Mouse (Mus musculus): ENCODE measurements around the gene Homer2. TPM values are rescaled to one million over a fixed set of nuclear protein-coding genes. Genes with fewer than 3 reads are reported as not detected.

Gene Homer2
- polyA plus RNA-seq, 1 experiment from 2014 or later = 8.6 TPM

DNA sequence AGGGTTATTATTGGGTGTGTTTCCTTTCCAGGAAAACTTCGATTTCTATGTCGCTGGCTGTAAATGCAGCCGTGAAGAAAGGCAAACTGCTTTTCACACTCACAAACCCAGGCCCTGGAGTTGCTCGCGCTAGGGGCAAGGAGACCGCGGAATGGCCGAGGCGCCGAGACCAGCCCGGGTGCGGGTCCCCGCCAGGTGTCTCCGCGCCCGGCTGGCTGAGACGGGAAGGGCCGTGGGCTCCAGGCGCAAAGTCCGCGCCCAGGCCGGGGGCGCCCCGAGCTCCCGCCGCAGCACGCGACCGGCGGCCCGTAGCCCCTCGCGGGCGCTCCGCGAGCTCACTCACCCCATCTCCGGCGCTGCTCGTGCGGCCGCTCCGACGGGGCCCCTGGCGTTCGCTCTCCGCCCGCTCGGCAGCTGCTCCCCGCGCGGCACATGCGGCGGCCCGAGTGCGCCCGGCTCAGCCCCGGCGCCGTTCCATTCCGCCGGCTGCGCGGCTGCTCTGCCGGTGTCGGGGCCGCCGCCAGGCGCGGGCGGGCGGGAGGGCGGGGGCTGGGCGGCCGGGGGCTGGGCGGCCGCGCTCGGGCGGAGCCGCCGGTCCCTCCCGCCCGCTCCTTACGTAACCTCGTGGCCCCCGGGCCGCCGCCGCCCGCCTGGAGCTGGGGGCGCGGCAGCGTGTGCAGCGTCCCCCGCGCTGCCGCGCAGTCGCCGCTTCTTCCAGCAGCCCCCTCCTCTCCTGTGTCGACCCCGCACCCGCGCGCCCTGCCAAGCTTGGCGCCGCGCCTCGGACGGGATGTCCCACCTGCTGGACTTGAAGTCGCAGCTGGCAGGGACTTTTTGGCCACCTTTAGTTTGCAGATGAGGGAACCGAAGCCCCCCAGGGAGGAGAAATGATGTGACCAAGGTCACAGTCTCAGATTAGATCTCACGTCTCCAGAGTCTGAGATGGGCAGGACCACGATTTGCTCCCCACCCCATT, 623 bp downstream of the Homer2 start:
- peaks cover 49% of the 10 kb centered on the region for H3K27me3 ChIP-seq (ENCODE audit: insufficient read depth, low read length)

DNA sequence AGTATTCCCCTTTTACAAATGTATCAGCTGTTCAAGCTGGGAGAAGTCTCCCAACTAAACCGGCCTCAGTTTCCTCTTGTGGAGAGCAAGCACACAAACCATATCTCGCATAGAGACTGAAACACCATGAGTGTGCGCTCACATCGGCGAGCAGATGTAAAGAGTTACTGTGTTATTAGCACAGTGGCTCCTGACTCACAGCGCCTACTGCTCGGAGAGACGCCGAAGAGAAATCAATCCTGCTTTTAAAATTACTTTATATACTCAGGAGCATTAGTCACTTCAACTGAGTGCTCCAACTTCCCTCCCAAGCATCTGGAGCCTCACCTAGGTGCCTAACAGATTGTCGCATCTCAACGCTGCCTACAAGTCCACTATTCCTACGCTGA, 1.3 kb downstream of the Homer2 start:
- peak overlapping the region; percentile 91 for H3K4me2 ChIP-seq (ENCODE audit: low read depth, low read length)
- H3K9ac ChIP-seq (replicated peaks) = peak overlapping the region; percentile 63
- WGBS (ENCODE audit: insufficient replicate concordance) = 36% methylated on average over 12 of the region's 12 CpGs
- no peaks in the 10 kb centered on the region for H3K36me3 ChIP-seq (replicated peaks; ENCODE audit: insufficient read depth, low read length)
- H3K4me3 ChIP-seq (ENCODE audit: low read depth, low read length) = peak overlapping the region; percentile 61
- ATAC-seq (no peak; the same call in 1 of the 2 replicates), DNase-seq (no peak)
- 0 out of 2 replicates have a peak, but pooled peaks cover 2% of the 10 kb centered on the region for H3K9me3 ChIP-seq (ENCODE audit: low read length)
- peaks cover 8% of the 10 kb centered on the region for H3K4me1 ChIP-seq (ENCODE audit: insufficient read depth)
- H3K27ac ChIP-seq (ENCODE audit: low read depth) = no peak overlapping the region
- peaks cover 49% of the 10 kb centered on the region for H3K27me3 ChIP-seq (ENCODE audit: insufficient read depth, low read length)
- TF ChIP-seq CTCF (IDR thresholded peaks at IDR 0.05; ENCODE audit: low read depth) (no peak), EP300 (IDR thresholded peaks at IDR 0.05; ENCODE audit: low read depth) (no peak)

More for the DNA sequence above, 623 bp downstream of the Homer2 start:
- ATAC-seq = peak; percentile 76
- peak overlapping the region; percentile 91 for H3K4me2 ChIP-seq (ENCODE audit: low read depth, low read length)
- 0 out of 2 replicates have a peak, but pooled peaks cover 2% of the 10 kb centered on the region for H3K9me3 ChIP-seq (ENCODE audit: low read length)
- no peak for TF ChIP-seq EP300 (IDR thresholded peaks at IDR 0.05; ENCODE audit: low read depth)
- no peak for TF ChIP-seq CTCF (IDR thresholded peaks at IDR 0.05; ENCODE audit: low read depth)
- no peak overlapping the region for H3K27ac ChIP-seq (ENCODE audit: low read depth)
- H3K36me3 ChIP-seq (replicated peaks; ENCODE audit: insufficient read depth, low read length) = no peaks in the 10 kb centered on the region
- peaks cover 8% of the 10 kb centered on the region for H3K4me1 ChIP-seq (ENCODE audit: insufficient read depth)
- H3K9ac ChIP-seq (replicated peaks) = peak overlapping the region; percentile 63
- WGBS (ENCODE audit: insufficient replicate concordance) = 2% methylated on average over 38 of the region's 114 CpGs
- peak overlapping the region; percentile 61 for H3K4me3 ChIP-seq (ENCODE audit: low read depth, low read length)
- peak; percentile 36 for DNase-seq

DNA sequence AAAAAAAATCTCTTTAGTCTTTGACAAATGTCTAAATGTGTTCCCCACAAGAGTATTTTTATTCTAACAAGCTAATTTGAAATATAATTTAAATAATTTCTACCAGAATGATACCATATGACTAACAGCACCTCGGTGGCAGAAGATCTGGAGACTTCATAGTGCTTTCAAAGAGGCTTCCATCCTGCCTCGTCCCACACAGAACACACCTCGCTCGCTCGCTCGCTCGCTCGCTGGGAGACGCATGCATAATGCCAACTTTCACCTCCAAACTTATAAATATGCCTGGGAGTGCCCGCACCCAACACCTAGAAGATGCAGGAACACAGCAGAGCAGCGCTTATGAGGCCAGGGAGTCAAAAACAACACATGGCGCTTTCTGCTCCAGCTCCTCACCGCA, 9.0 kb downstream of the Homer2 start:
- H3K27ac ChIP-seq (ENCODE audit: low read depth) = no peak overlapping the region
- no peak overlapping the region for H3K4me2 ChIP-seq (ENCODE audit: low read depth, low read length)
- WGBS (ENCODE audit: insufficient replicate concordance) = 87% methylated on average over 13 of the region's 13 CpGs
- DNase-seq (no peak), ATAC-seq (no peak)
- H3K4me1 ChIP-seq (ENCODE audit: insufficient read depth) = no peaks in the 10 kb centered on the region
- no peak overlapping the region for H3K4me3 ChIP-seq (ENCODE audit: low read depth, low read length)
- no peaks in the 10 kb centered on the region for H3K27me3 ChIP-seq (ENCODE audit: insufficient read depth, low read length)
- no peak overlapping the region for H3K9ac ChIP-seq (replicated peaks)
- no peaks in the 10 kb centered on the region for H3K36me3 ChIP-seq (replicated peaks; ENCODE audit: insufficient read depth, low read length)
- H3K9me3 ChIP-seq (ENCODE audit: low read length) = no peaks in the 10 kb centered on the region
- no peak for TF ChIP-seq CTCF (IDR thresholded peaks at IDR 0.05; ENCODE audit: low read depth)
- TF ChIP-seq EP300 (IDR thresholded peaks at IDR 0.05; ENCODE audit: low read depth) = no peak

DNA sequence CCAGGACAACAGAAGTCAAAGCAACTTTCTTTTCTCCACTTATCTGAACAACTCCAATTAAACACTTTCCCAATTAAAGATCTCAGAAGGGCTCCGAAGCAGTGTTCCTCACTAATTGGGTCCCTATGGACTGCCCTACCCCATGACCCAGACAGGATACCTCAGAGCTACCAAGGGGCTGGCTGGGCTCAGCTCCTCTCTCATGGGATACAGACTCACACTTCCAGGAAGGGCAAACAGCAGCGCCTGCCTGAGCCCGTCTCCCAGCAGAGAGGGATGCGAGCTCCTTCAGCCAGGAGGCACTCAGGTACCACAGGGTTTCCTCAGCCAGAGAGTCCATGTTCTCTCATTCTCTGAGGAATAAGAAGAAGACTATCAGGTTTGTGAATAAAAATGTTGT, 9.4 kb downstream of the Homer2 start:
- Histone ChIP-seq H3K9ac (replicated peaks) (no peak overlapping the region), H3K36me3 (replicated peaks; ENCODE audit: insufficient read depth, low read length) (no peaks in the 10 kb centered on the region), H3K4me2 (ENCODE audit: low read depth, low read length) (no peak overlapping the region), H3K27ac (ENCODE audit: low read depth) (no peak overlapping the region), H3K27me3 (ENCODE audit: insufficient read depth, low read length) (no peaks in the 10 kb centered on the region), H3K9me3 (ENCODE audit: low read length) (no peaks in the 10 kb centered on the region), H3K4me1 (ENCODE audit: insufficient read depth) (no peaks in the 10 kb centered on the region), H3K4me3 (ENCODE audit: low read depth, low read length) (no peak overlapping the region)
- DNase-seq = no peak
- no peak for TF ChIP-seq CTCF (IDR thresholded peaks at IDR 0.05; ENCODE audit: low read depth)
- no peak for TF ChIP-seq EP300 (IDR thresholded peaks at IDR 0.05; ENCODE audit: low read depth)
- 73% methylated on average over 4 of the region's 4 CpGs for WGBS (ENCODE audit: insufficient replicate concordance)
- ATAC-seq = no peak

DNA sequence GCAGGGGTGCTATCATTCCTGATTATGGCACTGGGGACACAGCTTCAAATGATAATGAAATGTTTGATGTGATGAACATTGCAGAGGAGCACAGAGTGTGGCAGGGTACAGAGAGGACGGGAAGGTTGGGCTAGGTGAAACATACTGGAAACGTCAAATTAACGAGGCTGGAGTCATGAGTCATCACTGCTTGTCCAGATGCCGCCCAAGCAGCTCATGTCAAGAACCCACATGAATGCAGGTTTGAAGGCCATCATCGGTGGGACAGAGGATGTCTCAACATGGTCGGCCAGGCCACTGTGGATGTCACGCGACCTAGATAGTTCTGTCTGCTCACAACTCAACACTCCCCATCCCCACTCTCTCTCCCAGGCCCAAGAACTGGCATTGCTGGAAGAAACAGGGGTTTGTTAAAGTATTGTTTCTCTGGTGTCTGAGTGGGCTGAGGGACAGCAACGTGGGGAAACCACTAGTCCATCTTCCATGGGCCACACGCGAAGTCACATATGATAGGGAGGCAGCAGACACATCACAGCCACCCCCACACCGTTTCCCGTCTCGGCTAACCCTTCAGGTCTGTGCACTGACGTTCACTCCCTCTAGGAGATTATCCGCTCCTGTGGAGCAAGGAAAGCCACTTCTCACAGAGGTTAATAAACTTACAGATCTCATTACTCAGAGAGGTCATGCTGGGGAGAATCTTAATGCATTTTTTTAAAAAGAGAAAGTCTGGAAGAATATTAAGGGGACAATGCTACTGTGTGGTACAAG, 11.4 kb downstream of the Homer2 start:
- H3K4me1 ChIP-seq (ENCODE audit: insufficient read depth) = no peaks in the 10 kb centered on the region
- no peaks in the 10 kb centered on the region for H3K9me3 ChIP-seq (ENCODE audit: low read length)
- DNase-seq = no peak
- H3K4me2 ChIP-seq (ENCODE audit: low read depth, low read length) = no peak overlapping the region
- no peak for TF ChIP-seq CTCF (IDR thresholded peaks at IDR 0.05; ENCODE audit: low read depth)
- TF ChIP-seq EP300 (IDR thresholded peaks at IDR 0.05; ENCODE audit: low read depth) = no peak
- no peak overlapping the region for H3K4me3 ChIP-seq (ENCODE audit: low read depth, low read length)
- no peak overlapping the region for H3K27ac ChIP-seq (ENCODE audit: low read depth)
- no peak overlapping the region for H3K9ac ChIP-seq (replicated peaks)
- ATAC-seq = no peak
- no peaks in the 10 kb centered on the region for H3K27me3 ChIP-seq (ENCODE audit: insufficient read depth, low read length)
- no peaks in the 10 kb centered on the region for H3K36me3 ChIP-seq (replicated peaks; ENCODE audit: insufficient read depth, low read length)
- 71% methylated on average over 16 of the region's 16 CpGs for WGBS (ENCODE audit: insufficient replicate concordance)

DNA sequence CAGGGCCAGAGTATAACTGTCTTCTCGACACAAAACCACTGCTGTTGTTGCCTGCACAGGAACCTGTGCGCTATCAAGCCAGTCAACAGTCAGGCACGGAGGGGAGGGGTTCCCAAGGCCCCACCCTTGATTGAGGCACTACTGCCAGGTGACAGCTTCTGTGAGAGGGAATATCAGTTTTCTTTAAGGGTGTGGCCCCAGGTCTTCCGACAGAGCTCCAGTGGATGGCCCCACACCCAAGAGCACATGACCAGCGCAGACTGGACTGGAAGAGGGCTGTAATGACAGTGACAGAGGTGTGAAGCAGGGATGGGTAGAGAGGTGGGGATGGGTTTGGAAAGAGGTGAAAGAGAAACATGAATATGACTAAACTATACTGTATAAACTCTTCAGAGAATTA, 16.3 kb downstream of the Homer2 start:
- Histone ChIP-seq H3K9ac (replicated peaks) (no peak overlapping the region), H3K27ac (ENCODE audit: low read depth) (no peak overlapping the region), H3K4me1 (ENCODE audit: insufficient read depth) (peaks cover 5% of the 10 kb centered on the region; the same call in 1 of the 2 replicates), H3K4me2 (ENCODE audit: low read depth, low read length) (no peak overlapping the region), H3K27me3 (ENCODE audit: insufficient read depth, low read length) (no peaks in the 10 kb centered on the region), H3K36me3 (replicated peaks; ENCODE audit: insufficient read depth, low read length) (no peaks in the 10 kb centered on the region), H3K9me3 (ENCODE audit: low read length) (no peaks in the 10 kb centered on the region), H3K4me3 (ENCODE audit: low read depth, low read length) (no peak overlapping the region)
- no peak for TF ChIP-seq CTCF (IDR thresholded peaks at IDR 0.05; ENCODE audit: low read depth)
- no peak for TF ChIP-seq EP300 (IDR thresholded peaks at IDR 0.05; ENCODE audit: low read depth)
- WGBS (ENCODE audit: insufficient replicate concordance) = 55% methylated on average over 5 of the region's 5 CpGs
- ATAC-seq (no peak), DNase-seq (no peak)
